Mouse (Mus musculus) embryonic facial prominence, embryonic 10.5 days (tissue): ENCODE measurements around the gene Plcb3. TPM values are rescaled to one million over a fixed set of nuclear protein-coding genes. Genes with fewer than 3 reads are reported as not detected.
A peak's percentile ranks its signal among the peaks of the same experiment; 100 is the strongest.
"Not testable (repeated sequence)": the region's sequence is repeated elsewhere in the genome, so short reads cannot be mapped to it uniquely, and the experiment has no call there.

Source experiments
- DNase-seq: peaks from one replicate; pipeline ENCODE4 v3.0.0-alpha.2; 2017; ENCODE audit warnings: low spot score
- H3K27ac ChIP-seq: fragments of 300-500 bp; sonication (generic); replicated peaks from 2 replicates; pipeline ENCODE4 v1.5.1; 2016; ENCODE audit warnings: mild to moderate bottlenecking
- H3K27me3 ChIP-seq: fragments of 300-500 bp; sonication (generic); replicated peaks from 2 replicates; pipeline ENCODE4 v1.6.1; 2016; ENCODE audit warnings: low read depth, mild to moderate bottlenecking; ENCODE audit not compliant: poor library complexity, severe bottlenecking
- H3K36me3 ChIP-seq: fragments of 300-500 bp; sonication (generic); replicated peaks from 2 replicates; pipeline ENCODE4 v1.6.1; 2016; ENCODE audit warnings: mild to moderate bottlenecking, moderate library complexity
- H3K4me1 ChIP-seq: fragments of 300-500 bp; sonication (generic); 2 replicates; pipeline ENCODE4 v1.6.1; 2016
- H3K4me3 ChIP-seq: fragments of 300-500 bp; sonication (generic); 2 replicates; pipeline ENCODE4 v1.5.1; 2016; ENCODE audit warnings: mild to moderate bottlenecking, moderate library complexity
- H3K9me3 ChIP-seq: fragments of 300-500 bp; sonication (generic); 2 replicates; pipeline ENCODE4 v1.6.1; 2016; ENCODE audit warnings: mild to moderate bottlenecking
- WGBS: fragments of 180-500 bp; shearing (Covaris S2); methylation state at CpG from one replicate; pipeline ENCODE4 v1.1.7; 2016; 5-methylcytosine and 5-hydroxymethylcytosine counted together
- polyA plus RNA-seq: library from polyadenylated mRNA; unstranded; fragments of >200 nt; fragmentation: Nextera tagmentation; extraction: Ambion mirVana; gene quantifications from 2 replicates; pipeline ENCODE4 v1.2.1, GENCODE M21; 2016

Plcb3 gene
- polyA plus RNA-seq, 1 experiment from 2014 or later = 37.0 TPM

GRCm38 (mm10) chr19:6916496-6916895 is 59.8 kb downstream of the Plcb3 start:
- 82% methylated on average over 4 of the region's 4 CpGs for WGBS
- DNase-seq = no peak
- peaks cover 39% of the 10 kb centered on the region for H3K36me3 ChIP-seq
- H3K27ac ChIP-seq = no peak overlapping the region
- H3K27me3 ChIP-seq = no peaks in the 10 kb centered on the region
- no peaks in the 10 kb centered on the region for H3K9me3 ChIP-seq
- H3K4me3 ChIP-seq = no peak overlapping the region
- peaks cover 24% of the 10 kb centered on the region for H3K4me1 ChIP-seq

GRCm38 (mm10) chr19:6915276-6915675 is 61.0 kb downstream of the Plcb3 start:
- H3K4me1 ChIP-seq = peaks cover 19% of the 10 kb centered on the region
- H3K27me3 ChIP-seq = no peaks in the 10 kb centered on the region
- no peak overlapping the region for H3K27ac ChIP-seq
- no peaks in the 10 kb centered on the region for H3K9me3 ChIP-seq
- H3K36me3 ChIP-seq = peaks cover 45% of the 10 kb centered on the region
- H3K4me3 ChIP-seq = no peak overlapping the region
- no peak for DNase-seq
- WGBS = 87% methylated on average over 4 of the region's 4 CpGs

- Histone ChIP-seq H3K27ac (no peak overlapping the region), H3K9me3 (no peaks in the 10 kb centered on the region), H3K4me1 (peaks cover 12% of the 10 kb centered on the region), H3K4me3 (no peak overlapping the region), H3K36me3 (peaks cover 40% of the 10 kb centered on the region), H3K27me3 (no peaks in the 10 kb centered on the region)
- DNase-seq = no peak
- WGBS = 93% methylated on average over 9 of the region's 9 CpGs
Measured at GRCm38 (mm10) chr19:6914540-6914939, 61.7 kb downstream of the Plcb3 start.

GRCm38 (mm10) chr19:6913991-6914390 is 62.3 kb downstream of the Plcb3 start:
- Histone ChIP-seq H3K9me3 (no peaks in the 10 kb centered on the region), H3K27ac (no peak overlapping the region), H3K4me3 (no peak overlapping the region), H3K36me3 (peaks cover 40% of the 10 kb centered on the region), H3K4me1 (peaks cover 16% of the 10 kb centered on the region), H3K27me3 (no peaks in the 10 kb centered on the region)
- DNase-seq = no peak
- 87% methylated on average over 11 of the region's 11 CpGs for WGBS

GRCm38 (mm10) chr19:6913036-6913435 is 63.2 kb downstream of the Plcb3 start:
- no peak overlapping the region for H3K27ac ChIP-seq
- peaks cover 25% of the 10 kb centered on the region for H3K4me1 ChIP-seq
- no peaks in the 10 kb centered on the region for H3K9me3 ChIP-seq
- H3K4me3 ChIP-seq = no peak overlapping the region; the same call in 1 of the 2 replicates
- DNase-seq = no peak
- H3K27me3 ChIP-seq = no peaks in the 10 kb centered on the region
- WGBS = 92% methylated on average over 6 of the region's 6 CpGs
- peaks cover 35% of the 10 kb centered on the region for H3K36me3 ChIP-seq

- Histone ChIP-seq H3K4me3 (peak overlapping the region; percentile 73; the same call in 1 of the 2 replicates), H3K4me1 (peaks cover 32% of the 10 kb centered on the region), H3K9me3 (no peaks in the 10 kb centered on the region), H3K27ac (no peak overlapping the region), H3K36me3 (peaks cover 36% of the 10 kb centered on the region), H3K27me3 (no peaks in the 10 kb centered on the region)
- DNase-seq = no peak
- 93% methylated on average over 15 of the region's 15 CpGs for WGBS
Measured at GRCm38 (mm10) chr19:6912205-6912970, 63.9 kb downstream of the Plcb3 start.

GRCm38 (mm10) chr19:6911101-6912074 is 64.9 kb downstream of the Plcb3 start:
- Histone ChIP-seq H3K27ac (peak overlapping the region; percentile 19; the same call in 1 of the 2 replicates), H3K36me3 (peaks cover 46% of the 10 kb centered on the region), H3K9me3 (no peaks in the 10 kb centered on the region), H3K4me1 (peaks cover 36% of the 10 kb centered on the region), H3K4me3 (peak overlapping the region; percentile 73), H3K27me3 (no peaks in the 10 kb centered on the region)
- 84% methylated on average over 19 of the region's 19 CpGs for WGBS
- no peak for DNase-seq

GRCm38 (mm10) chr19:6910306-6910705 is 66.0 kb downstream of the Plcb3 start:
- Histone ChIP-seq H3K27ac (peak overlapping the region; percentile 94), H3K4me3 (peak overlapping the region; percentile 73), H3K36me3 (peaks cover 57% of the 10 kb centered on the region), H3K4me1 (peaks cover 36% of the 10 kb centered on the region)
- not testable (repeated sequence) for H3K27me3 ChIP-seq, H3K9me3 ChIP-seq
- under 1% methylated on average over 30 of the region's 30 CpGs for WGBS
- DNase-seq = peak; percentile 71

GRCm38 (mm10) chr19:6909507-6910289 is 66.6 kb downstream of the Plcb3 start, which contains the start of the genes Trmt112 and Prdx5:
Gene Trmt112 (plus strand): TSS chr19:6909698.
Gene Prdx5 (minus strand): TSS chr19:6910106.
- Histone ChIP-seq H3K4me3 (peak within 1 kb of the TSS; percentile 73), H3K36me3 (peaks cover 63% of the 10 kb centered on the region), H3K27me3 (no peaks in the 10 kb centered on the region), H3K4me1 (peaks cover 36% of the 10 kb centered on the region), H3K27ac (peak within 1 kb of the TSS; percentile 94), H3K9me3 (no peaks in the 10 kb centered on the region)
- peak; percentile 92 for DNase-seq
- under 1% methylated on average over 65 of the region's 65 CpGs for WGBS

- WGBS = 11% methylated on average over 11 of the region's 11 CpGs
- peak overlapping the region; percentile 94 for H3K27ac ChIP-seq
- no peaks in the 10 kb centered on the region for H3K9me3 ChIP-seq
- H3K4me3 ChIP-seq = peak overlapping the region; percentile 73
- peaks cover 36% of the 10 kb centered on the region for H3K4me1 ChIP-seq
- H3K36me3 ChIP-seq = peaks cover 67% of the 10 kb centered on the region
- no peak for DNase-seq
- H3K27me3 ChIP-seq = no peaks in the 10 kb centered on the region
Measured at GRCm38 (mm10) chr19:6909021-6909420, 67.2 kb downstream of the Plcb3 start.

- peaks cover 36% of the 10 kb centered on the region for H3K4me1 ChIP-seq
- peaks cover 59% of the 10 kb centered on the region for H3K36me3 ChIP-seq
- no peaks in the 10 kb centered on the region for H3K9me3 ChIP-seq
- peak overlapping the region; percentile 73 for H3K4me3 ChIP-seq
- H3K27me3 ChIP-seq = no peaks in the 10 kb centered on the region
- no peak for DNase-seq
- H3K27ac ChIP-seq = no peak overlapping the region
- 89% methylated on average over 7 of the region's 7 CpGs for WGBS
Measured at GRCm38 (mm10) chr19:6907811-6908540, 68.3 kb downstream of the Plcb3 start.
